Mouse (Mus musculus): Measurements from ENCODE around the gene Trp53rka. TPM values are rescaled to one million over a fixed set of nuclear protein-coding genes. Genes with fewer than 3 reads are reported as not detected.
A peak's percentile ranks its signal among the peaks of the same experiment; 100 is the strongest.

Trp53rka gene
- polyA plus RNA-seq, 1 experiment from 2014 or later: 19.7 TPM

DNA sequence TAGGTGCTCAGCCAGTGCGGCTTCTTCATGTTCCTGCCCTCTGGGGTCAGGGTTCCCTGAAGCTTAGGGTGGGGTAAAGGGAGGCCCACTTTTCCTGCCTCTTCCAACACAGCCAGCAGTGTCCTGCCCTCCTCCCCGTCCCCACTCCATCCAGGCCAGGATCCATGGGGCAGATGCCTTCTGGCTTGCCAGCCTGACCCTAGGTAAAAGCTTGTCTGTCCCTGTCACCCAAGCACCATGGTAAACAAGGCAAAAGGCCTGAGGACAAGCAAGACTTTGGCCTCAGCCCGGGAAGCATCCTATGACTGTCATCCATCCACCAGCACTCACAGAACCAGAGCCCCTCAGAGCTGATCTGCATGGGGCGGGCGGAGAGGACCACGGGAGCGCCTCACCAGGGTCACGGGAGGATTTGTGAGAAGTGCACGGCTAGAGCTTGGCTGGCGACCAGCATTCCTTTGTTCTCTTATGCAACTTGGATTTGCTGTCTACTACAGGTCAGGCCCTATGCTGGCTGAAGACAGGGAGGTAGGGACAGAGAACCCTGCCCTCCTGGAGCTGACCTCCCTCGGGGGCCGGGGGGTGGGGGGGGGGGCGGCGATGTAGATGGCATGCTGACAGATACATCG is 25.2 kb downstream of the Trp53rka start:
- no peak overlapping the region for H3K27ac ChIP-seq (replicated peaks)
- H3K4me2 ChIP-seq (replicated peaks; ENCODE audit: low read depth): no peak overlapping the region
- no peak overlapping the region for H3K4me3 ChIP-seq (ENCODE audit: low read depth, low read length)
- peaks cover 5% of the 10 kb centered on the region; the same call in 1 of the 2 replicates for H3K27me3 ChIP-seq (ENCODE audit: control insufficient read depth, insufficient read depth, low read length)
- no peaks in the 10 kb centered on the region for H3K9me3 ChIP-seq (ENCODE audit: control insufficient read depth, low read length)
- H3K36me3 ChIP-seq (ENCODE audit: control insufficient read depth, insufficient read depth, low read length): no peaks in the 10 kb centered on the region
- TF ChIP-seq CTCF (IDR thresholded peaks at IDR 0.05; ENCODE audit: low read depth): no peak
- no peak for ATAC-seq (ENCODE audit: low FRiP score, low TSS enrichment)
- 38% methylated on average over 15 of the region's 15 CpGs for WGBS
- H3K4me1 ChIP-seq (replicated peaks; ENCODE audit: control insufficient read depth, insufficient read depth): no peaks in the 10 kb centered on the region
- H3K9ac ChIP-seq (ENCODE audit: low read length): no peak overlapping the region
- no peak for DNase-seq (ENCODE audit: low spot score)

DNA sequence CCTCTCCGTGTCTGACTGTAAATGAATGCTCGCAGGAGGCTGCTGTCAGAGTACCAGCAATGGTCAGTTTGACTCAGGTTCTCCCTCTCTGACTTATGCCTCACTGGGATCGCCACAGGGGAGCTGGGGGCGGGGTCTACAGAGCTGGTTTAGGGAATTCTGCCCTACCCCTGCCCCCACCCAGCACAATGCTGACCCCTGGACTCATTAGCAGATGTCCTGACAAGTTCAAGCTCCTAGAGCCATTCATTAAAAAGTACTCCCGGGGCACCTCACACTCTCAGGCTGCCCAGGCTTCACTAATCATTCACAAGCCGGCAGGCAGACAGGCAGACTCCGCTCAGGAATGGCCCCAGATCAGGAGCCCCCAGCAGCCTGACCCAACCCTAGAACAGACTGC is 33.5 kb downstream of the Trp53rka start:
- Histone ChIP-seq H3K9me3 (ENCODE audit: control insufficient read depth, low read length) (no peaks in the 10 kb centered on the region), H3K27me3 (ENCODE audit: control insufficient read depth, insufficient read depth, low read length) (no peaks in the 10 kb centered on the region), H3K36me3 (ENCODE audit: control insufficient read depth, insufficient read depth, low read length) (no peaks in the 10 kb centered on the region), H3K4me2 (replicated peaks; ENCODE audit: low read depth) (no peak overlapping the region), H3K9ac (ENCODE audit: low read length) (no peak overlapping the region), H3K4me1 (replicated peaks; ENCODE audit: control insufficient read depth, insufficient read depth) (no peaks in the 10 kb centered on the region), H3K27ac (replicated peaks) (no peak overlapping the region), H3K4me3 (ENCODE audit: low read depth, low read length) (no peak overlapping the region)
- no peak for TF ChIP-seq CTCF (IDR thresholded peaks at IDR 0.05; ENCODE audit: low read depth)
- TF ChIP-seq EP300 (optimal IDR thresholded peaks at IDR 0.05): no peak
- DNase-seq (ENCODE audit: low spot score) (no peak), ATAC-seq (ENCODE audit: low FRiP score, low TSS enrichment) (no peak)
- 15% methylated on average over 7 of the region's 7 CpGs for WGBS

GRCm38 (mm10) chr2:165458189-165458588 is 34.9 kb downstream of the Trp53rka start:
- Histone ChIP-seq H3K4me3 (ENCODE audit: low read depth, low read length) (no peak overlapping the region), H3K4me1 (replicated peaks; ENCODE audit: control insufficient read depth, insufficient read depth) (no peaks in the 10 kb centered on the region), H3K9ac (ENCODE audit: low read length) (no peak overlapping the region), H3K27me3 (ENCODE audit: control insufficient read depth, insufficient read depth, low read length) (no peaks in the 10 kb centered on the region), H3K4me2 (replicated peaks; ENCODE audit: low read depth) (no peak overlapping the region), H3K36me3 (ENCODE audit: control insufficient read depth, insufficient read depth, low read length) (no peaks in the 10 kb centered on the region), H3K27ac (replicated peaks) (no peak overlapping the region), H3K9me3 (ENCODE audit: control insufficient read depth, low read length) (no peaks in the 10 kb centered on the region)
- TF ChIP-seq EP300 (optimal IDR thresholded peaks at IDR 0.05) (no peak), CTCF (IDR thresholded peaks at IDR 0.05; ENCODE audit: low read depth) (no peak)
- 48% methylated on average over 5 of the region's 5 CpGs for WGBS
- DNase-seq (ENCODE audit: low spot score) (no peak), ATAC-seq (ENCODE audit: low FRiP score, low TSS enrichment) (no peak)

- no peak overlapping the region for H3K27ac ChIP-seq (replicated peaks)
- DNase-seq (ENCODE audit: low spot score): no peak
These were observed 36.4 kb downstream of the Trp53rka start for GRCm38 (mm10) chr2:165456710-165457109.

DNA sequence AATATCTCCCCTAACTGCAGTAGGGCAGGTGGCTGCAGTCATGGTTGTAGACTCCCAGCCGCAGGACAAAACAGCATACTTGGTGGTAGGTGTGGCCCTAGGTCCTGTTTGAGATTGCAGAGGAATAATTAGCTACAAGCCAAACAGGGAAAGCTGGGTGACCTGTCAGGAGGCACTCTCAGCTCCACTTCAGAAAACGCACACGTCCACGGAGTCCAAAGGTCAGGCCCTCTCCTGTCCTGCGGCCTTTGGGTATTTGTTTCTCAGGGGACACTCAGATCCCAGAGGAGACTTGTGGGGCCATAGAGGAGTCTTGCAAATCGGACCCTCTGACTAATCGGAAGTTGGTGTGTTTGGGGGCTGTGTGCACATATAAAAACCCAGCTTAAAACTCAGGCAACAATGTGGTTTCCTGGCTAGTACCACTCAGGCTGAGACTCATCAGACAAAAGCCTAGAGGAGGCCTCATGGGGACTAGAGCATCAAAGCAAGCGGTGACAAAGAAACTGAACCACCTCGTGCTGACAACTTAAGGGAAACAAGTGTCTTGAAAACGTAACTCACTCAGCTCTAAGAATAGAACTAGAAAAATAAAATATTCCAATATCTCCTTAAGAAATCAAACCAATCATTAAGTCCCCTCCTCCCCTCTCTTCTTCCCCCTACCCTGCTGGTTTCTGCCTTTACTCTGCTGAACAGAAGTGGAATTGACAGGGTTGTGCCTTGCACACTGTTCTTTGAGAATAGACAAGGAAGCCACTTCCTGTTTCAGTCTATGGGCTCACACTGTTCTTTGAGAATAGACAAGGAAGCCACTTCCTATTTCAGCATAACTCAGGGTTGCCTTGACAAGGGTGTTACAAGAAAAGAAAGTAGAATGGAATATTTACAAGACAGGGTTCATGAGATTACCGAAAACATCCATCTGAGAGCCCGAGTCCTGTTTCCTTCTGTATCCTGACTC is 40.1 kb downstream of the Trp53rka start:
- TF ChIP-seq EP300 (optimal IDR thresholded peaks at IDR 0.05) (no peak), CTCF (IDR thresholded peaks at IDR 0.05; ENCODE audit: low read depth) (no peak)
- H3K36me3 ChIP-seq (ENCODE audit: control insufficient read depth, insufficient read depth, low read length): no peaks in the 10 kb centered on the region
- no peak overlapping the region for H3K9ac ChIP-seq (ENCODE audit: low read length)
- H3K4me1 ChIP-seq (replicated peaks; ENCODE audit: control insufficient read depth, insufficient read depth): no peaks in the 10 kb centered on the region
- WGBS: 69% methylated on average over 12 of the region's 12 CpGs
- ATAC-seq (ENCODE audit: low FRiP score, low TSS enrichment) (0 out of 2 replicates have a peak, but pooled peaks have one; percentile 29), DNase-seq (ENCODE audit: low spot score) (no peak)
- no peaks in the 10 kb centered on the region for H3K27me3 ChIP-seq (ENCODE audit: control insufficient read depth, insufficient read depth, low read length)
- no peak overlapping the region for H3K4me2 ChIP-seq (replicated peaks; ENCODE audit: low read depth)
- H3K9me3 ChIP-seq (ENCODE audit: control insufficient read depth, low read length): no peaks in the 10 kb centered on the region
- no peak overlapping the region for H3K27ac ChIP-seq (replicated peaks)
- no peak overlapping the region for H3K4me3 ChIP-seq (ENCODE audit: low read depth, low read length)

More at GRCm38 (mm10) chr2:165456710-165457109, 36.4 kb downstream of the Trp53rka start:
- H3K36me3 ChIP-seq (ENCODE audit: control insufficient read depth, insufficient read depth, low read length): no peaks in the 10 kb centered on the region
- WGBS: 64% methylated on average over 2 of the region's 2 CpGs
- H3K4me3 ChIP-seq (ENCODE audit: low read depth, low read length): no peak overlapping the region
- H3K4me2 ChIP-seq (replicated peaks; ENCODE audit: low read depth): no peak overlapping the region
- TF ChIP-seq CTCF (IDR thresholded peaks at IDR 0.05; ENCODE audit: low read depth) (no peak), EP300 (optimal IDR thresholded peaks at IDR 0.05) (no peak)
- no peaks in the 10 kb centered on the region for H3K9me3 ChIP-seq (ENCODE audit: control insufficient read depth, low read length)
- no peak for ATAC-seq (ENCODE audit: low FRiP score, low TSS enrichment)
- H3K9ac ChIP-seq (ENCODE audit: low read length): no peak overlapping the region
- H3K4me1 ChIP-seq (replicated peaks; ENCODE audit: control insufficient read depth, insufficient read depth): no peaks in the 10 kb centered on the region
- no peaks in the 10 kb centered on the region for H3K27me3 ChIP-seq (ENCODE audit: control insufficient read depth, insufficient read depth, low read length)

GRCm38 (mm10) chr2:165448475-165448874 is 44.6 kb downstream of the Trp53rka start:
- Histone ChIP-seq H3K9me3 (ENCODE audit: control insufficient read depth, low read length) (no peaks in the 10 kb centered on the region), H3K4me1 (replicated peaks; ENCODE audit: control insufficient read depth, insufficient read depth) (no peaks in the 10 kb centered on the region), H3K27ac (replicated peaks) (no peak overlapping the region), H3K9ac (ENCODE audit: low read length) (no peak overlapping the region), H3K4me2 (replicated peaks; ENCODE audit: low read depth) (no peak overlapping the region), H3K27me3 (ENCODE audit: control insufficient read depth, insufficient read depth, low read length) (no peaks in the 10 kb centered on the region), H3K4me3 (ENCODE audit: low read depth, low read length) (no peak overlapping the region), H3K36me3 (ENCODE audit: control insufficient read depth, insufficient read depth, low read length) (no peaks in the 10 kb centered on the region)
- DNase-seq (ENCODE audit: low spot score) (no peak), ATAC-seq (ENCODE audit: low FRiP score, low TSS enrichment) (no peak)
- WGBS: 82% methylated on average over 9 of the region's 9 CpGs
- TF ChIP-seq CTCF (IDR thresholded peaks at IDR 0.05; ENCODE audit: low read depth): no peak
- TF ChIP-seq EP300 (optimal IDR thresholded peaks at IDR 0.05): no peak

Measured in stomach, postnatal 0 days (tissue).